Mouse (Mus musculus): ENCODE results near the gene Ubac2.

GRCm38 (mm10) chr14:121946131-121946530 lies 67.7 kb downstream of the Ubac2 start:
- no peak for TF ChIP-seq CTCF (IDR thresholded peaks at IDR 0.05; ENCODE audit: borderline replicate concordance, control insufficient read depth, extremely low read depth, insufficient read depth, low read length, poor library complexity)
- TF ChIP-seq POLR2A (IDR thresholded peaks at IDR 0.05; ENCODE audit: control insufficient read depth, extremely low read depth, insufficient read depth, low read length, poor library complexity), result no peak

Data from thymus, adult 2 months (tissue).